Mouse (Mus musculus): ENCODE results near the gene Zfp652.

The Zfp652 gene

GRCm38 (mm10) chr11:95769208-95769607, 56.7 kb downstream of the Zfp652 start:
- no peak for DNase-seq

GRCm38 (mm10) chr11:95770720-95771364, 58.4 kb downstream of the Zfp652 start:
- peak in 1 of 2 experiments; percentile 58 for DNase-seq

- DNase-seq: no peak
Measured at GRCm38 (mm10) chr11:95771665-95772064, 59.2 kb downstream of the Zfp652 start.

- no peak for DNase-seq
Measured at GRCm38 (mm10) chr11:95773264-95773663, 60.8 kb downstream of the Zfp652 start.

- DNase-seq: peak in 1 of 2 experiments; percentile 33
Measured at GRCm38 (mm10) chr11:95777323-95778297, 65.1 kb downstream of the Zfp652 start.

- DNase-seq: peak in 1 of 2 experiments; percentile 20
Measured at GRCm38 (mm10) chr11:95778831-95779251, 66.4 kb downstream of the Zfp652 start.

- no peak for DNase-seq
Measured at GRCm38 (mm10) chr11:95779366-95779765, 66.9 kb downstream of the Zfp652 start.

- no peak for DNase-seq
Measured at GRCm38 (mm10) chr11:95780480-95780879, 68.0 kb downstream of the Zfp652 start.

GRCm38 (mm10) chr11:95781557-95781956, 69.1 kb downstream of the Zfp652 start:
- no peak for DNase-seq

GRCm38 (mm10) chr11:95783457-95783856, 71.0 kb downstream of the Zfp652 start:
- DNase-seq: no peak

GRCm38 (mm10) chr11:95783958-95784357, 71.5 kb downstream of the Zfp652 start:
- no peak for DNase-seq

- no peak for DNase-seq
Measured at GRCm38 (mm10) chr11:95785675-95786074, 73.2 kb downstream of the Zfp652 start.

- DNase-seq: no peak
Measured at GRCm38 (mm10) chr11:95786511-95786910, 74.0 kb downstream of the Zfp652 start.

- no peak for DNase-seq
Measured at GRCm38 (mm10) chr11:95789451-95789891, 77.0 kb downstream of the Zfp652 start.

GRCm38 (mm10) chr11:95791787-95792186, 79.3 kb downstream of the Zfp652 start:
- peak; percentile 53 to 65 for DNase-seq

GRCm38 (mm10) chr11:95792950-95793509, 80.6 kb downstream of the Zfp652 start:
- DNase-seq: no peak

GRCm38 (mm10) chr11:95794201-95794600, 81.7 kb downstream of the Zfp652 start:
- no peak for DNase-seq

GRCm38 (mm10) chr11:95795582-95795981, 83.1 kb downstream of the Zfp652 start:
- DNase-seq: no peak

- no peak for DNase-seq
Measured at GRCm38 (mm10) chr11:95805010-95805409, 92.5 kb downstream of the Zfp652 start.

GRCm38 (mm10) chr11:95805527-95805926, 93.1 kb downstream of the Zfp652 start:
- no peak for DNase-seq

- no peak for DNase-seq
Measured at GRCm38 (mm10) chr11:95807884-95808283, 95.4 kb downstream of the Zfp652 start.

- DNase-seq: no peak
Measured at GRCm38 (mm10) chr11:95808448-95809011, 96.1 kb downstream of the Zfp652 start.

GRCm38 (mm10) chr11:95809603-95810002, 97.1 kb downstream of the Zfp652 start:
- DNase-seq: no peak
